Mouse (Mus musculus) thymus, postnatal 0 days (tissue): ENCODE results near the gene Kcnj12. TPM values are rescaled to one million over a fixed set of nuclear protein-coding genes. Genes with fewer than 3 reads are reported as not detected.

Experiments used
- DNase-seq: peaks from one replicate; pipeline ENCODE4 v3.0.0-alpha.2; 2015; ENCODE audit warnings: low spot score
- polyA plus RNA-seq: library from polyadenylated mRNA; unstranded; fragments of >200 nt; fragmentation: Nextera tagmentation; extraction: Ambion mirVana; gene quantifications from 2 replicates; pipeline ENCODE4 v1.2.1, GENCODE M21; 2015

Kcnj12 gene
- polyA plus RNA-seq, 1 experiment from 2014 or later, result 0.05 TPM

GRCm38 (mm10) chr11:61109707-61110106 is 87.3 kb downstream of the Kcnj12 start:
- DNase-seq, result no peak

GRCm38 (mm10) chr11:61110113-61110512 is 87.7 kb downstream of the Kcnj12 start:
- DNase-seq, result no peak

- DNase-seq, result no peak
Measured at GRCm38 (mm10) chr11:61110928-61111327, 88.6 kb downstream of the Kcnj12 start.

- no peak for DNase-seq
Measured at GRCm38 (mm10) chr11:61111472-61111871, 89.1 kb downstream of the Kcnj12 start.

GRCm38 (mm10) chr11:61112323-61112995 is 90.1 kb downstream of the Kcnj12 start:
- no peak for DNase-seq

GRCm38 (mm10) chr11:61116226-61116625 is 93.9 kb downstream of the Kcnj12 start:
- no peak for DNase-seq

GRCm38 (mm10) chr11:61119996-61120583 is 97.7 kb downstream of the Kcnj12 start:
- no peak for DNase-seq

Other genes with a start within 250 kb of the Kcnj12 start
- 13.5 and 14.5 TPM in 2 replicates for gene Top3a, start 245.2 kb upstream of the Kcnj12 start, polyA plus RNA-seq
- gene Smcr8, start 245.0 kb upstream of the Kcnj12 start, polyA plus RNA-seq, result 4.7 TPM in 2 replicates
- 63.4 and 67.0 TPM in 2 replicates for gene Shmt1, start 210.8 kb upstream of the Kcnj12 start, polyA plus RNA-seq
- 32.2 and 33.2 TPM in 2 replicates for gene Dhrs7b, start 191.9 kb upstream of the Kcnj12 start, polyA plus RNA-seq
- gene Tmem11, start 143.3 kb upstream of the Kcnj12 start, polyA plus RNA-seq, result 46.0 and 52.0 TPM in 2 replicates
- gene Natd1, start 107.8 kb upstream of the Kcnj12 start, polyA plus RNA-seq, result 11.9 and 15.0 TPM in 2 replicates
- gene Map2k3, start 90.5 kb upstream of the Kcnj12 start, polyA plus RNA-seq, result 70.5 and 73.5 TPM in 2 replicates
- gene Tnfrsf13b, start 104.2 kb downstream of the Kcnj12 start, polyA plus RNA-seq, result 51.8 and 56.0 TPM in 2 replicates
- gene Usp22, start 152.5 kb downstream of the Kcnj12 start, polyA plus RNA-seq, result 51.3 and 53.9 TPM in 2 replicates
- gene Aldh3a1, start 185.0 kb downstream of the Kcnj12 start, polyA plus RNA-seq, result 1.6 and 2.2 TPM in 2 replicates
- gene Aldh3a2, start 244.9 kb downstream of the Kcnj12 start, polyA plus RNA-seq, result 43.3 and 47.0 TPM in 2 replicates